ENCODE assay signal across 8 mouse cellular contexts in genomic region chr2:128817786-128818681, GRCm38 (mm10). TPM values are rescaled to one million over a fixed set of nuclear protein-coding genes. Genes with fewer than 3 reads are reported as not detected.
A peak's percentile ranks its signal among the peaks of the same experiment; 100 is the strongest.
DNase-seq lines count a peak whose midpoint lies in the region; ATAC-seq lines count a peak whose summit lies in the region.

Gene Tmem87b (plus strand): TSS chr2:128818118.

- peak; percentile 86 for ATAC-seq in megakaryocyte progenitor cell, adult 5-6 weeks (replicated peaks; ENCODE audit: poor library complexity)

- DNase-seq in adipocyte (ENCODE audit: low spot score): peak; percentile 99
- peak; percentile 95 for DNase-seq in embryo, embryonic 10 days (ENCODE audit: low spot score)
- DNase-seq in gastrocnemius, postnatal 10 days: peak; percentile 99
- DNase-seq in induced T-regulatory cell, adult 2 months (ENCODE audit: low read depth): peak; percentile 98
- DNase-seq in left cerebral cortex, adult 9 months (ENCODE audit: low spot score in 2 of 2): peak; percentile 89 to 97
- peak; percentile 98 for DNase-seq in right cerebral cortex, postnatal 14 days
- DNase-seq in urinary bladder, postnatal 36 days (ENCODE audit: low spot score in 2 of 2): peak; percentile 95 to 97

RNA-seq across cellular contexts. Expression of gene Tmem87b, which starts in this region (rescaled TPM):
- total RNA-seq in gastrocnemius, postnatal 10 days (2021): 10 to 100 TPM; 16.2 to 19.3 TPM
- total RNA-seq in megakaryocyte progenitor cell, adult 5-6 weeks (2015): 10.1 and 10.4 TPM in 2 replicates
- 19.4 and 24.2 TPM in 2 replicates for total RNA-seq in megakaryocyte progenitor cell, adult 5-6 weeks (2017)

Comparison
In these comparisons a context has a peak if more than half of its experiments do, and no peak if none do; other contexts are left out.
1. Peak in every context shown above with its lines: DNase-seq and ATAC-seq.